Mouse (Mus musculus): ENCODE data around the gene Fut2.

Fut2 gene

GRCm38 (mm10) chr7:45638623-45639401 is 27.4 kb downstream of the Fut2 start:
- DNase-seq (ENCODE audit: low read depth, low spot score) = peak; percentile 95

- DNase-seq (ENCODE audit: low read depth, low spot score) = no peak
These were observed 28.5 kb downstream of the Fut2 start for GRCm38 (mm10) chr7:45637710-45638109.

- no peak for DNase-seq (ENCODE audit: low read depth, low spot score)
These were observed 30.2 kb downstream of the Fut2 start for GRCm38 (mm10) chr7:45635711-45636688.

- DNase-seq (ENCODE audit: low read depth, low spot score) = no peak
These were observed 31.1 kb downstream of the Fut2 start for GRCm38 (mm10) chr7:45634946-45635681.

- DNase-seq (ENCODE audit: low read depth, low spot score) = no peak
These were observed 33.7 kb downstream of the Fut2 start for GRCm38 (mm10) chr7:45632499-45632898.

- DNase-seq (ENCODE audit: low read depth, low spot score) = no peak
These were observed 35.9 kb downstream of the Fut2 start for GRCm38 (mm10) chr7:45630064-45630907.

- DNase-seq (ENCODE audit: low read depth, low spot score) = peak; percentile 84
These were observed 37.6 kb downstream of the Fut2 start for GRCm38 (mm10) chr7:45628364-45629294.

- DNase-seq (ENCODE audit: low read depth, low spot score) = no peak
These were observed 38.9 kb downstream of the Fut2 start, which contains the start of gene Rasip1 for GRCm38 (mm10) chr7:45627261-45627660. TSS of gene Rasip1 (plus strand) at chr7:45627488.

- no peak for DNase-seq (ENCODE audit: low read depth, low spot score)
These were observed 39.6 kb downstream of the Fut2 start for GRCm38 (mm10) chr7:45626571-45627076.

GRCm38 (mm10) chr7:45625481-45625880 is 40.7 kb downstream of the Fut2 start:
- no peak for DNase-seq (ENCODE audit: low read depth, low spot score)

GRCm38 (mm10) chr7:45624718-45625117 is 41.5 kb downstream of the Fut2 start:
- no peak for DNase-seq (ENCODE audit: low read depth, low spot score)

- DNase-seq (ENCODE audit: low read depth, low spot score) = no peak
These were observed 42.7 kb downstream of the Fut2 start for GRCm38 (mm10) chr7:45623507-45623906.

GRCm38 (mm10) chr7:45621443-45621842 is 44.8 kb downstream of the Fut2 start, which contains the start of gene Izumo1:
TSS of gene Izumo1 (plus strand) at chr7:45621811.
- DNase-seq (ENCODE audit: low read depth, low spot score) = no peak

GRCm38 (mm10) chr7:45619592-45619991 is 46.6 kb downstream of the Fut2 start:
- DNase-seq (ENCODE audit: low read depth, low spot score) = no peak

- DNase-seq (ENCODE audit: low read depth, low spot score) = no peak
These were observed 47.9 kb downstream of the Fut2 start for GRCm38 (mm10) chr7:45618316-45618715.

GRCm38 (mm10) chr7:45617042-45617695 is 49.0 kb downstream of the Fut2 start, which contains the start of gene Fut1:
TSS of gene Fut1 (plus strand) at chr7:45617289.
- no peak for DNase-seq (ENCODE audit: low read depth, low spot score)

GRCm38 (mm10) chr7:45616277-45616676 is 49.9 kb downstream of the Fut2 start:
- DNase-seq (ENCODE audit: low read depth, low spot score) = no peak

- no peak for DNase-seq (ENCODE audit: low read depth, low spot score)
These were observed 56.7 kb downstream of the Fut2 start for GRCm38 (mm10) chr7:45609511-45609910.
